In genomic region chr12:35846905-35847610, GRCm38 (mm10) we compare ENCODE assay signal across 10 mouse cellular contexts.
DNase-seq lines count a peak whose midpoint lies in the region; ATAC-seq lines count a peak whose summit lies in the region.
"Had no signal": no experiment of that assay in that cellular context is flagged by ENCODE, and none has a peak within 500 bp of the region (broad histone marks: within the 10 kb centered on the region; RNA-seq: fewer than 3 reads in every experiment).

No protein-coding gene starts in this region.

- H3K27me3 ChIP-seq in hindbrain, embryonic 14.5 days (ENCODE audit: control insufficient read depth, insufficient read depth, low read length), result no peaks in the 10 kb centered on the region
- H3K27me3 ChIP-seq in hindbrain, embryonic 11.5 days (ENCODE audit: control insufficient read depth, insufficient read depth, low read length), result no peaks in the 10 kb centered on the region

- H3K4me2 ChIP-seq in hindbrain, embryonic 14.5 days (replicated peaks), result no peak overlapping the region
- H3K4me2 ChIP-seq in hindbrain, embryonic 11.5 days (replicated peaks; ENCODE audit: low read depth, low read length), result no peak overlapping the region

- H3K36me3 ChIP-seq in hindbrain, embryonic 14.5 days (replicated peaks; ENCODE audit: control insufficient read depth, insufficient read depth), result no peaks in the 10 kb centered on the region
- no peaks in the 10 kb centered on the region for H3K36me3 ChIP-seq in hindbrain, embryonic 11.5 days (ENCODE audit: control insufficient read depth, insufficient read depth, low read length)

- no peak overlapping the region for H3K4me3 ChIP-seq in hindbrain, embryonic 14.5 days (replicated peaks; ENCODE audit: low read length)
- no peak overlapping the region for H3K4me3 ChIP-seq in hindbrain, embryonic 11.5 days (ENCODE audit: low read depth, low read length)
- H3K4me3 ChIP-seq: myocyte had no signal

- ATAC-seq in hindbrain, embryonic 14.5 days (ENCODE audit: low FRiP score), result no peak
- no peak for ATAC-seq in hindbrain, embryonic 11.5 days (ENCODE audit: low FRiP score)
- no peak for ATAC-seq in activated CD4-positive, CD25-positive, alpha-beta regulatory T cell, adult 4 months
- ATAC-seq in inflammation-experienced regulatory T-cells, adult 6 months, result no peak

- no peak overlapping the region for H3K9ac ChIP-seq in hindbrain, embryonic 14.5 days
- no peak overlapping the region for H3K9ac ChIP-seq in hindbrain, embryonic 11.5 days (ENCODE audit: low read depth, low read length)

- no peak overlapping the region for H3K27ac ChIP-seq in hindbrain, embryonic 14.5 days
- no peak overlapping the region for H3K27ac ChIP-seq in hindbrain, embryonic 11.5 days (ENCODE audit: low read depth, low read length)

- 81% methylated on average over 5 of the region's 5 CpGs for whole genome bisulfite sequencing in hindbrain, embryonic 14.5 days
- WGBS in hindbrain, embryonic 11.5 days, result 87% methylated on average over 5 of the region's 5 CpGs

- no peaks in the 10 kb centered on the region for H3K4me1 ChIP-seq in hindbrain, embryonic 14.5 days (replicated peaks; ENCODE audit: control insufficient read depth, insufficient read depth, low read length)
- no peaks in the 10 kb centered on the region for H3K4me1 ChIP-seq in hindbrain, embryonic 11.5 days (replicated peaks; ENCODE audit: control insufficient read depth, insufficient read depth, low read length)

- DNase-seq in hindbrain, embryonic 14.5 days (ENCODE audit: low spot score), result peak; percentile 29
- DNase-seq in hindbrain, embryonic 11.5 days (ENCODE audit: low spot score), result no peak
- peak; percentile 89 for DNase-seq in Muller cell, postnatal 12 days (ENCODE audit: inconsistent ontology term)
- peak; percentile 68 to 70 for DNase-seq in heart, adult 9 months (ENCODE audit: low spot score in 2 of 2)
- DNase-seq in layer of hippocampus, postnatal 14 days (ENCODE audit: low spot score in 2 of 2), result peak; percentile 17 to 75
- DNase-seq in urinary bladder, adult 2 months (ENCODE audit: low spot score), result no peak
- DNase-seq: thymus, postnatal 4 days had no signal

- H3K9me3 ChIP-seq in hindbrain, embryonic 14.5 days (ENCODE audit: control insufficient read depth, low read length), result no peaks in the 10 kb centered on the region
- H3K9me3 ChIP-seq in hindbrain, embryonic 11.5 days (ENCODE audit: control insufficient read depth, low read length), result no peaks in the 10 kb centered on the region

Comparison
In these comparisons a context has a peak if more than half of its experiments do, and no peak if none do; other contexts are left out.
1. DNase-seq: peak in hindbrain, embryonic 14.5 days (single experiment), Muller cell, postnatal 12 days (single experiment), heart, adult 9 months (2 of 2) and layer of hippocampus, postnatal 14 days (2 of 2); none in hindbrain, embryonic 11.5 days (single experiment) and urinary bladder, adult 2 months (single experiment).